Mouse (Mus musculus): ENCODE results near the gene Rnf150.
A peak's percentile ranks its signal among the peaks of the same experiment; 100 is the strongest.

Rnf150 gene

DNA sequence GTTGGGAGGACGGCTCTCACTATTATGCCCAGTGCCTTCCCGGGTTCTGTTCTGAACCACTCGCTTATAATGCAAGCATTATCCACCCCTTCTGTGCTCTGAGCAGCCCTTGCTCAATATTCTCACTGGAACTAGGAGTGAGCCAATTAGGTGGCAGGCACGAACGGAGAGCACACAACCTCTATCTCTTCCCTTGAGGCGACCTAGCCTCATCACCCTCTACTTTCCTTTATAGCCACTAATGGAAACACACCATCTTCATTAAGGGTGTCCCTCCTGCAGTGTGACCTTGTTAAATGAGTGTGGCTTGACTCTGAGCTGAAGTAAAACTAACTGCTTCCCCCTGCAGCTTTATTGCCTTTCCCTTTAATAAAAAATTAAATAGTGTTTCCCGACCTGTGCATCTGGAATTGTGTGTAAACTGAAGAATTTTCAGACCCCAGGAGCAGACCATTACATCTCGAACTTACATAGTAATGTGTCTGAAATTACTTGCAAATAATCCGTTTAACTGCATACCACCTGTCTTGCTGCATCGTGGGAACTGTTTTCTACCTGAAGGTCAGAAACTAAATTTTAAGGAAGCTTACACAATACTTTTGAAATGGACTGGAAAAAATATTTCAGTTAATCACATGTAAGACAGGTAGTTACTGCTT, 26.0 kb downstream of the Rnf150 start:
- no peak for DNase-seq (ENCODE audit: low spot score in 2 of 2)

DNA sequence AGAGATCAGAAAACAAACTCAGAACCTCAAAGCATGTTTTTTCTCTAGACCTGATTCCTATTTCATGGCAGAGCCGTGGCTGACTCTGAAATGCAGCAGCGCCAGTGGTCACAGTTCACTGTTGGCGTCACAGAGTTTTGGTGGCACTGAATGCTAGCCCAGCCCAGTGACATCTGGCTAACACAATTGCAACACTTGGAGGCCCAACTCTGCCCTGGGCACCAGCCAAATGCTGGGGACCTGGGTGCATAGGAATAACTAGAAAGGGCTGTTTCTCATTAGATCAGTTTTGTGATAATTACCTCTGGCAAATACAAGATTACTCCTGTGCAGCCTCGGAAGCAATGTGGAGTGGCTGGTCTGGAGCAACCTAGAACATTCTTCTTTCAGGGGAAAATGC, 31.9 kb downstream of the Rnf150 start:
- DNase-seq (ENCODE audit: low spot score in 2 of 2), result no peak

DNA sequence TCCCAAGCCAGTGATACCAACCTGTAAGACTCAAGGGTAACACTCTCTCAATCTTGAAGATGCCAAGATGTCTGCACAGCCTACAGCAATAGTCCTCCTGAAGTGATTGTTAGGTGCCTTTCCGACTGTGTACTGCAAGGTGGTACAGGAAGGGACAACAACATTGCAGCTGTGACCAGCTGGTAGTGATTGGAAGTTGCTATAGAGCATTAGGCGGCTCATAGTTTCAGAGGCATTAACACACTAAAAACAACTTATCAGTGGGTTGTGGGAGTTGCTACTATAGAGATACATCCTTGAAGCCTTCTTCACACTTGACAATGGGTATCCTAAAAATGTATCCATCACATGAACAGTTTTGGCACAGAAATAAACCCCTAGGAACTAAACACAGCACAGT, 33.6 kb downstream of the Rnf150 start:
- DNase-seq (ENCODE audit: low spot score in 2 of 2), result no peak

DNA sequence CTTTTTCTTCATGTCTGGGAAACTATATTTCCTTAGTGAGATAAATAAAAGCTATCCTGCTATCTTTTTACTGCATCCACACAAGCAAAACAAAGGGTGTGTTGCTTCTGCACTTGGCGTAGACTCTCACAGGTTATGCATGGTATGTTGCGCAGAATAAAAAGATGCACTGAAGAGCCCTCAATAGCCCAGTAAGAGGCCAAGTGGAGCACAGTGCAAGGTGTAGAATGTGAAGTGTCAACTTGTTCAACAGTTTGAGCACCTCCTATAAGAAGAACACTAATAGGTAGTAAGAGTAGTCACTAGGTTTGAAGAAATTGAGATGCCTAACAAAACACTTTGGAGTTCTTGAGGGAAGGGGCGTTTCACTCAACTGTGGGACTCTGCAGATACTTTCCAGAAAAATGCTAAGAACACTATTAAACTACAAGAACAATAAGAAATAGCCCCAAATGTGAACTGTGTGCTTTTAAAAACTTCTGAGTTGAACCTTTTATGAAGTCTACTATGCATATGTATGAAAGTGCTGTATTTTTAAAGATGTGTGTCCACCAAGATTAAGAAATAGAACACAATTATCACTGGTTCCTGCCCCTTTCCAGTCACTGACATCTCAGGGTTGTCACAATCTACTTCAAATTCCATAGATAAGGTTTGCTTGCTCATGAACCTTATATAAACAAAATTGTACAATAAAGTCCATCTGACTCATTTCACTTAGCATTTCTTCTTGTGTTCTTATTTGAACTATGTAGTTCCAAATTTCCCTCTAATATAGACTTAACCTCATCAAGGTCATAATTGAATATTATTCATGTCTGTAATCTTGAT, 34.7 kb downstream of the Rnf150 start:
- no peak for DNase-seq (ENCODE audit: low spot score in 2 of 2)

DNA sequence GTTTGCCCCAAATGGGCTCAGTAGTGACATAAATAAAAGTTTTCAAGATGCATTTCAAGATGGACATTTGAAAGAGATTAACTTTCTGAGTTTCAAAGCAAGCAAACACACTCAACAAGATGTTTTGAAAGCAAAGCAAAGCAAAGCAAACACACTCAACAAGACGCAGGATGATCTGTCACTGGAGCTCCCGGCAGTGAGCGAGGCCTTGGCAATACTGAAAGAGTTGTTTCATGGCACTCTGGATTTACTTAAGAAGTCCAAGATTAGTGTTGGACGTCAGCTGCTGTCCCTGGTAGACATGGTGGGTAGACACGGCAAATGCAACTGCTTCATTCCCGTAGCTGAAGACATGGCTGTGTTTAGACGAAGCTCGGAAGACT, 35.3 kb downstream of the Rnf150 start:
- DNase-seq (ENCODE audit: low spot score in 2 of 2), result no peak

DNA sequence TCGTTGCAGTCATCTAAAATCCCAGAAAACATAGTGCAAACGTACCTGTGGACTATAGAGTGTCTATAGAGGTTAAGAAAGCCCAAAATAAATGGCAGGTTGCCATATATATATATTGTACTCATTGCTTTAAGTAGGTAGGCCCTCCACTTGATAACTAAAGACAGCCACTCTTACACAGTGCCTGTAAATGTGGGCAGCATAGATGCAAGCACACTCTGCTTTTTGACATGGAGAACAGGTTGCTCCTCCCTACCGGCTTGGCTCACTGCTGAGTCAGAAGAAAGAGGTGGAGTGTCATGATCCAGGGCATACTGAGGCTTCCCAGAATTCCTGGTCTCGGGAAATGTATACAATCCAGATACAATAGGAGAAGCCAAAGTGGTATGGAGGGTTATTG, 37.8 kb downstream of the Rnf150 start:
- DNase-seq (ENCODE audit: low spot score in 2 of 2), result no peak

DNA sequence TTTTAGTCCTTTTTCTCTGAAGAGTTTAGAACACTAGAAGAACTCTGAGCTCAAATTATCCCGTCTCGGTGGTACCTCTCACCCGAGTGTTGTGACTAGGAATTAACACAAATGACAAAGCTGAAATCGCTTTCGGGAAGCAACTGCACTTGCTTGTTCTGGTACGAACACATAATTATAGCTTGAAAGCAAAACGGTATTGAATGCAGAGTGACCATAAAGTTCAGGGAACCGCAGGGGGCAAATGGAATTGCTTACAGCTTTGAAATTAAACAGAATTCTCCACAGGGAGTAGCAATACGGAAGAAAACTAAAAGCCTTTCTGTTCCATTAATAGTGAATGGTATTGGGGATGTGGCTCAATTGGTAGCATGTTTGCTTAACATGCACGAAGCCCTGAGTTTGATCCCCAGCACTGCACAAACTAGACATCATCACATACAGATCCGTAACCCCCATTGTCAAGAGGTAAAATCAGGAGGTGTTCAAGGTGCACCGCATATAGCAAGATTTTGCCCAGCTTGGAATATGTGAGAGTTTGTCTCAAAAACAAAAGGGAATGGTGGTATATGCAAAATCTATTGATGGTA, 38.5 kb downstream of the Rnf150 start:
- DNase-seq (ENCODE audit: low spot score in 2 of 2), result no peak

DNA sequence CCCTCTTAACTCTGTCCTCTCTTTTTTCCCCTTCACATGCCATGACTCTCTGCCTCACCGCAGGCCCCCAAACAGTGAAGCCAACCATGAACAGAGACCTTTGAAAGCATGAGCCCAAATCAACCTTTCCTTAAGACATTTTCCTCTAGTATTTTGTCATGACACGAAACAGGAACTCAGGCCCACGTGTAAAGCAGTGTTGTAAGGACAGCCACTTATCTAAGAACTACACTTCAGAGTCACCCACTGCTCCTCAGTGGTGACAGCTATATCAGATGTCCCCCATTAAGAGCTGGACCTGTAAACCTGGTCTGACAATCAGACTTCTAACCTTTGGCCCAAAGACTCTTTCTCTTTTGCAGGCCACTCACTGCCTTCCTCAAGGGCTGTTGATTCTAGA, 40.3 kb downstream of the Rnf150 start:
- no peak for DNase-seq (ENCODE audit: low spot score in 2 of 2)

DNA sequence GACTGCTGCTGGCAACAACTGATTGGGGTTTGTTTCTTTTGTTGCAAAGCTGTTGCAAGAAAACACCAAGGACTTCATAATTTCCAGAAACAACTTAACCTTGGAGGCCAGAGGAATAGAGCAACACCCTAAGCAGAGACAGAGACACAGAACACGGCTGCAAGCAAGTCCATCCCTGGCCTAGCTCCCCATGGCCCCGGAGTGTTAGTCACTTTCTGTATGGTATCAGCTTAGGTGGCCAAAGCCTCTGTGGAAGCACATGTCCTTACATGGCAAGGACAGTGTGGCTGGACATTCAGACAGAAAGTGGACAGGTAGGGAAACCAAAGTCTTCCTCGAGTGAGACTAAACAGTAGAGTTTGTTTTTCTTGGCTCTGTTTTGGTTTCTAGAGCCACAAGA, 44.1 kb downstream of the Rnf150 start:
- no peak for DNase-seq (ENCODE audit: low spot score in 2 of 2)

DNA sequence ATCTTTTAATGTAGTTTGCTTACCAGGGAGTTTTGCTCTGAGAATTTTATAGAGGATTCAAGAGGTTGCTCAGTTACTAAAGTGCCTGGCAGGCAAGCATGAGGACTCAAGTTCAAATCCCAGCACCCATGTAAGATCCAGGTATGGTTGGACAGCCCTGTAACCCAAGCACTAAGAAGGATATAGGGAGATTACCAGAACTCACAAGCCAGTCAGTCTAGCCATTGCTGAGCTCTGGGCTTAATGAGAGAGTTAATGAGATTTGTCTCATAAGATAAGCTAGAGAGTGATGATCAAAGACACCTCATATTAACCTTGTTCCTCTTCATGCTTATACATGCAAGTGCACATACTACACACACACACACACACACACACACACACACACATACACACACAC, 48.3 kb downstream of the Rnf150 start:
- DNase-seq (ENCODE audit: low spot score in 2 of 2), result no peak

DNA sequence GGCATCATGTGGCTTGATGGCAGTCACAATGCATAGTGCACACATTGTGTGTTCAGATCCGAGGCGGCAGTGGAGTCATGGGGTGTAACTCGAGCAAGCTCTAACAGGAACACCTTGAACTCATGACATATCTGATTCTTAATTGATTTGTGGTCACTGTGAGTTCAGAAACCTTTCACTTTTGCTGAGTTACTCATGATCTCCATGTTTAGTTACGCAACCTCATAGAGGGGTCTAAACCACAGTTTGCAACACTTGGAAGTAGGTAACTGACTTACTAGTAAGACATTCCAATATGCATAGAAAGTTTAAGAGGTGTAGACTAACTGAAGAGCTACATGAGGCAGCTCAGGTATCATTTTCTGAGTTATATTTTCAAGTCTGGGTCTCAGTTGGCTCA, 49.1 kb downstream of the Rnf150 start:
- no peak for DNase-seq (ENCODE audit: low spot score in 2 of 2)

DNA sequence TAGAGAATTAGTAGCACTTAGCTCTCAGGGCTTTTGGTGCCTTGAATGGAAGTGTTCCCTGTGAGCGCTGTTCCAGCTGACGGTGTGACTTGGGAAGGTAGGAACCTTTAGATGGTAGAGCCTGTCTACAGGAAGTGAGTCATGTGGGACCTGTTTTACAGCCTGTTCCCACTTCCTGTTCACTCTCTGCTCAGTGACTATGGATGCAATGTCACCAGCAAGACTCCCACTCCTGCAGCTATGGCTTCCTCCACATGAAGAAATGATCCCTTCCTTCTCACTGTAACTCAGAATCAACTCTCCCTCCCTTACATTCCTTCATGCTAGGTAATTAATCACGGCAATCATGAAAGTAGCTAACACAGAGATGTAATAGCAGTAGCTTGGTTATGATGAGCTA, 51.4 kb downstream of the Rnf150 start:
- DNase-seq (ENCODE audit: low spot score in 2 of 2), result no peak

DNA sequence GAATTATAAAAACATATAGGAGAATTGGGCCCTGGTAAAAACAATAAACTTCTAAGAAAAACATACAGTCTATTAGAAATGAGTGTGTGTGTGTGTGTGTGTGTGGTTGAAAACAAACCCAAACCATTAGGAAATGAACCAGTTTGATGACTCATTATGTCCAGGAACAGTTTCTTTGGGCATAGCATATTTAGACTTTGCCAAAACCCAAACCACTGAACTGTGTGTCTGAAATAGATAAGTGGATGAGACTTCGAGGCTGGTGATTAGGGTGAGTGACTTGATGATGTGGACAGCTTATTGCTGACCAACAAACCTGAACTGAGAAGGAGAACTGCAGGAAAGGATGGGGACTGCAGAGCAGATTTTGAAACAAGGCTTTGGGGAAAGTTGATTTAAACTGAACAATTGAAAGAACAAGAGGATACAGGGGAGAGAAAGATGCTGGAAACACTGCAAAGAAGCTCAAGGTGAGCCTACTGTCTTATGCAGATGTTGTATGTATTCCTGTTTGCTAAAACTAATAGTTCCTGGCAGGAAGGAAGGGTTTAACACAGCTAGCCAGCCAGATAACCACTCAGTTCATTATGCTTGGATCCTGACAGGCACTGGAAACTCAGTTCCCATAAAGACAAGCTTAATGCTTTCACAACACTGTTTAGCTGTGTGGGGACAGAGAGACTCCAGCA, 53.8 kb downstream of the Rnf150 start:
- no peak for DNase-seq (ENCODE audit: low spot score in 2 of 2)

DNA sequence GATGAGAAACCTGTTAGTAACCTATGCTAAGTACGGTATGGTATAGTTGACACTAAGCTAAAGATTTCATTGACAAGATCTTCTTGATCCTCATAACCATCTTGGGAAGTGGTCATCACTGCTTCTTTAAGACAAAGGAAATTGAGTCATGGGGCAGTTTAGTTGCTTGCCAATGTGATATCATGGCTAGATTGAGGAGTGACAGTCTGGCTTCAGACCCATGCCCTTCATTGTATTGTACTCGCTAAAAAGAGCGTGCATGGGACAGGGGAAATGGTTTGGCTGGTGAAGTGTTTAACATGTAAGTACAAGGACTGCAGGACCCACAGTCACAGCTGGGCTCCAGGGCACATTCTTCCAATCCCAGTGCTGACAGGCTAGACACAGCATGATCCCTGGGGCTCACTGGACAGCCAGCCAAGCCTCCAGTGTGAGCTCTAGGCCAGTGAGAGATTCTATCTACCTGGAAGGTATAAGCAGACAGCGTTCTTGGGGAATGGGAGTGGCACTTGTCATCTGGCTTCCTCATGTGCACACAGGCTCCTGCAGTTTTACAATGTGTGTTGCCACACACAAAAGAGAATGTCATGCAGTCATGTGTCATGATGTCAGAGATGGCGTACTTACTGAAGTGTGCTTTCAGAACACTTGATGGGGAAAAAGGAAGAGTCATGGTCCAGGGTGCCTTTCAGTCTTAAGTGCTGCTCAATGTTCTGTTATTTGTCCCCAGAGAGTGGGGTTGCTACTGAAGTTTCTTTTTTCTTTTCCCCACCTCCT, 54.6 kb downstream of the Rnf150 start:
- DNase-seq (ENCODE audit: low spot score in 2 of 2), result no peak

DNA sequence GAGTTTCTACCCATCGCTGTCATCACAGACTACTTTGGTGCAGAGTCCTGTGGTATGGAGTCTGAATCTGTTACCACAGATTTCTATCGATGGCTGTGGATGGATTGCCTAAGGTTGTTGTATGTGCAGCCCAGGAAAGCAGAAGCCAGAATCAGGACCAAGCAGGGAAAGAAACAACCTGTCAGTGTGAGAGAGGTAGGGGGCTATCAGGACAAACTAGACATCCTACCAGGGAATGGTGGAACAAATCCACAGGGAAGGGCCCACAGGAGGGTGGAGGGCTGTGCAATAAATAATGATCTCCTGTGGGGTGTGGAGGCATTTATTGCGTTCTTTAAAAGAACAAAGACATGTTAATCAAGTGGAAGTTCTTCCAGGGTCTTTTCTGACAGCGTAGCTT, 56.5 kb downstream of the Rnf150 start:
- DNase-seq (ENCODE audit: low spot score in 2 of 2), result no peak

DNA sequence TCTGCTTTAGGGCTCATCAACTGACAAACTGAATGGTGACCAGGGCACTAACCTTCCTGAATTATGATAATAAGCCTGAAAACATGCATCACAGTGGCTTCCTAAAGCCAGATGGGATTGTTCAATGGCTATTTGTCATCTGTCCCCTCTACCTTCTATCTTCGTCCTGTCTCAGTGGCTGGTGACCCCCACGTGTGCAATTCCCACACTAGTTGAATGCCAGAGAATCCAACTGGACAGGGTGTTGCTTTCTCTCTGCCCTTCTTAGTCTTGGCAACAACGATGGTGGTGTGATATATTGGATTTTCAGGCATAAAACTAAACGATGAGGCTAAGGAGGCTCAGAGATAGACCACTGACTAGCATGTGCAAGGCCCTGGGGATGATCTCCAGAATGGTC, 57.0 kb downstream of the Rnf150 start:
- no peak for DNase-seq (ENCODE audit: low spot score in 2 of 2)

DNA sequence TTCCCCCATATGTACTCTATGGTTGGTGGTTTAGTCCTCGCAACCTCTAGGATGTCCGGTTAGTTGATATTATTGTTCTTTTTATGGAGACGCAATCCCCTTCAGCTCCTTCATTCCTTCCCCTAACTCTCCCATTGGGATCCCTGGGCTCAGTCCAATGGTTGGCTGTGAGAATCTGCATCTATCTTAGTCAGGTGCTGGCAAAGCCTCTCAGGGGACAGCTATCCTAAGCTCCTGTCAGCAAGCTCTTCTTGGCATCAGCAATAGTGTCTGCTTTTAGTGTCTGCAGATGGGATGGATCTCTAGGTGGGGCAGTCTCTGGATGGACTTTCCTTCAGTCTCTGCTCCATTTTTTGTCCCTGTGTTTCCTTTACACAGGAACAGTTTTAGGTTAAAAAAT, 62.1 kb downstream of the Rnf150 start:
- DNase-seq (ENCODE audit: low spot score in 2 of 2), result no peak

DNA sequence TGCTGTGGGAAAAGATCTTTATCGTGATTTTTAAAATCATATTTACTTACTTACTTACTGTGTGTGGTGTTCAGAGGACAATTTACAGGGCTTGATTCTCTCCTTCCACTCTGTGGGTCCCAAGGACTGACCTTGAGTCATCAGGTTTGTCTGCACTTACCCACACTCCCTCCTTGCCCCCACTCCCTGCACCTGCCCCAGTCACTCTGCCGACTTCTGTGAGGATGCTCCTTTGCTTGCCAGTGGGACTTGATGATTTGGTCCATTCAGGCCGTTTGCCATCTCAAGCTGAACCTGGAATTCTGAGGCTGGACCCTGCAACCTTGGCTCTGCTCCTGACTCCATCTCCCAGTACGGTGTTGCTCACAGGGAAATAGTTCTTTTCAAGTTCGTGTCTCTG, 63.4 kb downstream of the Rnf150 start:
- no peak for DNase-seq (ENCODE audit: low spot score in 2 of 2)

DNA sequence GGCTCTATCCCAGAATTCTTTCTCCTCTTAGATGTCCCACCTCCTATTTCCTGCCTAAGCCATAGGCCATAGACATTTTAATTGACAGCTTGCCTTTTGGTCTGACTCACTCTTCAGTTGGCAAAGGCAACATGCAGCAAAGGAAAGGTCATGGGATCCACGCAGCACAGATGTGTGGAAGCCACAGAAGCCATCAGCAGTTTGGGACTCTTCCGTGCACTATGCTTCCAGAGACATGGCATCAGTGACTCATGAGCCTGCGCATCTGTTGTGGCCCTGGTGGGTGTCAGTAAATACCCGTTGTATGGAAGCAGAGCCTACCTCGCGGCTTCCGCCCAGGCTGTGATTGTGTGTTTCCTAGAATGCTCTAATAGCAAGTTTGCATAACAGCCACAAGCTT, 68.4 kb downstream of the Rnf150 start:
- DNase-seq (ENCODE audit: low spot score in 2 of 2), result no peak

DNA sequence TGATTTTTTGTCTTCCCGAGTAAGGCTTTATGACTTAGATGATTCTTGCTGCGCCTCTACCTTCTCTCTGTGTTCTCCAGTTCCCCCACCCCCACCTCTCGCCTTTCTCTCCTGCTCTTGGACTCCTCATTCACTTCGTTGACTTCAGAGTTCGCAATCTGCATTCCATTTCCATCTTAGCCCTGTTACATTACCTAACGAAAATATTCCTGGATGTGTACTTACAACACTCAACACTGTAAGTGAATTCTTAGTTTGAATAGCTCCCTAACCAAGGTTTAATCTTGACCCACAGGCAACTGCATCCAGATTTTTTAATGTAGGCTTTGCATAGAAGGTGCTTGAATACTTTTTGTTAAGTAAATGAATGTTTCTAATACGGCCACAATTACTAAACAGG, 73.0 kb downstream of the Rnf150 start:
- DNase-seq (ENCODE audit: low spot score in 2 of 2), result no peak

DNA sequence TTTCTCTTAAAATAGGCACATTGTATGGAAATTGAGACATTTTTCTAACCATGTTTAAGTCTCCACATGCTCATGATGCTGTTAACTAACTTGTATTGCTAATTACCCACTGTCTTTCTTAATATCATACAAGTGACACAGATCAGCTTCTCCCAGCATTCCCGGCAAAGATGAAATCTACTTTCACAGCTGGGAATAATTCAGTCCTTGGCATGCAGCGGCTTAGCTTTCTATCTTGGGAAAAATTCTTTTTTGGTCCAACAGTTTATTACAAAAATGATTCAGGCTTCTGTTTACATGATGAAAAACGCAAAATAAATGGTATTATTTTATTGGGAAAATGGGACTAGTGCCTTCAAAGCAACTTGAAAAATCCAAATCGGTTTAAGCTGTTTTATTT, 73.7 kb downstream of the Rnf150 start:
- no peak for DNase-seq (ENCODE audit: low spot score in 2 of 2)

DNA sequence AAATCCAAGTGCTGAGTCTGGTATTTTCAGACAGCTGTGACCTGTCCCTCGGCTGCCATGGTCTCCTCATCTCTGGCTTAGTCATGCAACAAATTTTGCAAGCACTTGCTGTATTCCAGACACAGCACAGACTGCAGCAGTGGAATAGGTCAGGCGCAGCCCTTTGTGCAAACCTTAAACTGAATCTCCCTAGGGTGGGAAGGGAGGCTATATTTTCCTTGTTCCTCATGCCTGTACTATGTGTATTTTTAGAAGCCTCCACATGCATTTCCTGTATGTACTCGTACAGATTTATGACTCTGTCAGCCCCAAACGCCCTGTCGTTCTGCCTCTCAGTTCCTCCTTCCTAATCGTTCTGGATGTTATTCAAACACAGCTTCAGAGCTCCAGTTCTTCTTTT, 76.8 kb downstream of the Rnf150 start:
- DNase-seq (ENCODE audit: low spot score in 2 of 2), result peak in 1 of 2 experiments; percentile 32

Measured in urinary bladder, postnatal 4 days (tissue).